Mouse (Mus musculus) olfactory bulb, adult 2 months (tissue): ENCODE measurements around the gene Nus1.

Source experiments
- CTCF ChIP-seq: fragments of 200-500 bp; IDR thresholded peaks from 2 replicates; pipeline ENCODE4 v1.5.1; 2012; ENCODE audit warnings: low read depth, mild to moderate bottlenecking, low read length, moderate library complexity; ENCODE audit not compliant: insufficient read depth
- POLR2A ChIP-seq: fragments of 200-500 bp; IDR thresholded peaks from 2 replicates; pipeline ENCODE4 v1.6.1; 2012; ENCODE audit warnings: mild to moderate bottlenecking, low read depth, low read length, moderate library complexity; ENCODE audit not compliant: insufficient read depth

DNA sequence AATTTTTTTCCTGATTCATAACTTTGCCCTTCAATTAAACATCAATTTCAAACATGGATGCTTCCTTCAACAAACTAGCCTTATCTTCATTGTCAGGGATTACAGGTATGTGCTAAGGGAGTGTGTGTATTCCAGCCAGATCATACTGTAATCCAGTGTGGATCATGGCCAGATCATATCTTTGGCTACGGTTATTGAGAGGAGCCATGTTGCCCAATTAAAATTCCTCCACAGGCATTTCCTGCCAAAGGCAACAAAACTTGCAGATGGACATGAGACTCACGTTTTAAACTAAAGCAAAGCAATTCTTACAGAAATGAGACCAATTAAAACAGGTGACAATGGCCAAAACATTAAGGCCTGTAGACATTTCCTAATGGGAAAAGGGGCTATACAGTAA is 889 bp upstream of the Nus1 start:
- no peak for TF ChIP-seq POLR2A
- TF ChIP-seq CTCF = no peak
